Mouse (Mus musculus): ENCODE measurements at regions not wholly inside any gene's neighbourhood (a gene's known extent, or its start where the extent isn't known, plus 50 kb on each side); places are given as distances from the start of the nearest gene placed in this dataset.

- H3K27me3 ChIP-seq (ENCODE audit: control insufficient read depth, insufficient read depth, low read length), result no peaks in the 10 kb centered on the region
- no peak overlapping the region for H3K27ac ChIP-seq (ENCODE audit: insufficient read depth, low read length)
- 45% methylated on average over 3 of the region's 3 CpGs for WGBS
- H3K4me3 ChIP-seq (replicated peaks; ENCODE audit: insufficient read depth, low read depth, low read length), result no peak overlapping the region
- TF ChIP-seq POLR2A (IDR thresholded peaks at IDR 0.05; ENCODE audit: borderline replicate concordance, insufficient read depth, low read length) (no peak), CTCF (IDR thresholded peaks at IDR 0.05; ENCODE audit: borderline replicate concordance, insufficient read depth, low read depth, low read length) (no peak)
- DNase-seq, result no peak
- H3K4me1 ChIP-seq (ENCODE audit: control insufficient read depth, insufficient read depth, low read length), result no peaks in the 10 kb centered on the region
Measured at GRCm38 (mm10) chr14:54061570-54061969, 192.3 kb downstream of the Dad1 start.

- no peaks in the 10 kb centered on the region for H3K27me3 ChIP-seq (ENCODE audit: control insufficient read depth, insufficient read depth, low read length)
- H3K27ac ChIP-seq (ENCODE audit: insufficient read depth, low read length), result no peak overlapping the region
- peak; percentile 49 to 59 for DNase-seq
- TF ChIP-seq POLR2A (IDR thresholded peaks at IDR 0.05; ENCODE audit: borderline replicate concordance, insufficient read depth, low read length), result no peak
- TF ChIP-seq CTCF (IDR thresholded peaks at IDR 0.05; ENCODE audit: borderline replicate concordance, insufficient read depth, low read depth, low read length), result peak; percentile 69; the same call in 1 of the 2 replicates
- H3K4me3 ChIP-seq (replicated peaks; ENCODE audit: insufficient read depth, low read depth, low read length), result no peak overlapping the region
- no peaks in the 10 kb centered on the region for H3K4me1 ChIP-seq (ENCODE audit: control insufficient read depth, insufficient read depth, low read length)
- 10% methylated on average over 4 of the region's 4 CpGs for WGBS
Measured at GRCm38 (mm10) chr14:54059776-54060175, 194.1 kb downstream of the Dad1 start.

GRCm38 (mm10) chr14:54059096-54059495, 194.8 kb downstream of the Dad1 start:
- H3K4me1 ChIP-seq (ENCODE audit: control insufficient read depth, insufficient read depth, low read length), result no peaks in the 10 kb centered on the region
- DNase-seq, result no peak
- no peak overlapping the region for H3K4me3 ChIP-seq (replicated peaks; ENCODE audit: insufficient read depth, low read depth, low read length)
- no peak overlapping the region for H3K27ac ChIP-seq (ENCODE audit: insufficient read depth, low read length)
- 86% methylated on average over 6 of the region's 6 CpGs for WGBS
- H3K27me3 ChIP-seq (ENCODE audit: control insufficient read depth, insufficient read depth, low read length), result no peaks in the 10 kb centered on the region
- TF ChIP-seq CTCF (IDR thresholded peaks at IDR 0.05; ENCODE audit: borderline replicate concordance, insufficient read depth, low read depth, low read length) (no peak), POLR2A (IDR thresholded peaks at IDR 0.05; ENCODE audit: borderline replicate concordance, insufficient read depth, low read length) (no peak)

GRCm38 (mm10) chr14:54056691-54057090, 197.2 kb downstream of the Dad1 start:
- no peak for DNase-seq
- Histone ChIP-seq H3K4me3 (replicated peaks; ENCODE audit: insufficient read depth, low read depth, low read length) (no peak overlapping the region), H3K27me3 (ENCODE audit: control insufficient read depth, insufficient read depth, low read length) (no peaks in the 10 kb centered on the region), H3K4me1 (ENCODE audit: control insufficient read depth, insufficient read depth, low read length) (no peaks in the 10 kb centered on the region), H3K27ac (ENCODE audit: insufficient read depth, low read length) (no peak overlapping the region)
- WGBS, result 88% methylated on average over 7 of the region's 7 CpGs
- TF ChIP-seq POLR2A (IDR thresholded peaks at IDR 0.05; ENCODE audit: borderline replicate concordance, insufficient read depth, low read length) (no peak), CTCF (IDR thresholded peaks at IDR 0.05; ENCODE audit: borderline replicate concordance, insufficient read depth, low read depth, low read length) (no peak)

GRCm38 (mm10) chr14:54055390-54055789, 198.5 kb downstream of the Dad1 start:
- no peak overlapping the region for H3K4me3 ChIP-seq (replicated peaks; ENCODE audit: insufficient read depth, low read depth, low read length)
- 18% methylated on average over 6 of the region's 6 CpGs for WGBS
- H3K27ac ChIP-seq (ENCODE audit: insufficient read depth, low read length), result no peak overlapping the region
- no peaks in the 10 kb centered on the region for H3K27me3 ChIP-seq (ENCODE audit: control insufficient read depth, insufficient read depth, low read length)
- no peaks in the 10 kb centered on the region for H3K4me1 ChIP-seq (ENCODE audit: control insufficient read depth, insufficient read depth, low read length)
- TF ChIP-seq POLR2A (IDR thresholded peaks at IDR 0.05; ENCODE audit: borderline replicate concordance, insufficient read depth, low read length) (no peak), CTCF (IDR thresholded peaks at IDR 0.05; ENCODE audit: borderline replicate concordance, insufficient read depth, low read depth, low read length) (no peak)
- DNase-seq, result no peak

GRCm38 (mm10) chr14:54042286-54042685, 211.6 kb downstream of the Dad1 start:
- Histone ChIP-seq H3K4me1 (ENCODE audit: control insufficient read depth, insufficient read depth, low read length) (no peaks in the 10 kb centered on the region), H3K4me3 (replicated peaks; ENCODE audit: insufficient read depth, low read depth, low read length) (no peak overlapping the region), H3K27me3 (ENCODE audit: control insufficient read depth, insufficient read depth, low read length) (no peaks in the 10 kb centered on the region), H3K27ac (ENCODE audit: insufficient read depth, low read length) (no peak overlapping the region)
- no peak for DNase-seq
- TF ChIP-seq CTCF (IDR thresholded peaks at IDR 0.05; ENCODE audit: borderline replicate concordance, insufficient read depth, low read depth, low read length) (no peak), POLR2A (IDR thresholded peaks at IDR 0.05; ENCODE audit: borderline replicate concordance, insufficient read depth, low read length) (no peak)
- 86% methylated on average over 2 of the region's 2 CpGs for WGBS

- H3K27ac ChIP-seq (ENCODE audit: insufficient read depth, low read length), result no peak overlapping the region
- no peaks in the 10 kb centered on the region for H3K4me1 ChIP-seq (ENCODE audit: control insufficient read depth, insufficient read depth, low read length)
- no peak for TF ChIP-seq POLR2A (IDR thresholded peaks at IDR 0.05; ENCODE audit: borderline replicate concordance, insufficient read depth, low read length)
- no peak for TF ChIP-seq CTCF (IDR thresholded peaks at IDR 0.05; ENCODE audit: borderline replicate concordance, insufficient read depth, low read depth, low read length)
- DNase-seq, result no peak
- H3K27me3 ChIP-seq (ENCODE audit: control insufficient read depth, insufficient read depth, low read length), result no peaks in the 10 kb centered on the region
- 93% methylated on average over 2 of the region's 2 CpGs for WGBS
- H3K4me3 ChIP-seq (replicated peaks; ENCODE audit: insufficient read depth, low read depth, low read length), result no peak overlapping the region
Measured at GRCm38 (mm10) chr14:54040644-54041043, 213.3 kb downstream of the Dad1 start.

- peak in 1 of 2 experiments; percentile 8 for DNase-seq
- no peak for TF ChIP-seq CTCF (IDR thresholded peaks at IDR 0.05; ENCODE audit: borderline replicate concordance, insufficient read depth, low read depth, low read length)
- no peak for TF ChIP-seq POLR2A (IDR thresholded peaks at IDR 0.05; ENCODE audit: borderline replicate concordance, insufficient read depth, low read length)
- Histone ChIP-seq H3K27me3 (ENCODE audit: control insufficient read depth, insufficient read depth, low read length) (no peaks in the 10 kb centered on the region), H3K27ac (ENCODE audit: insufficient read depth, low read length) (no peak overlapping the region), H3K4me3 (replicated peaks; ENCODE audit: insufficient read depth, low read depth, low read length) (no peak overlapping the region), H3K4me1 (ENCODE audit: control insufficient read depth, insufficient read depth, low read length) (no peaks in the 10 kb centered on the region)
- WGBS, result 46% methylated on average over 2 of the region's 2 CpGs
Measured at GRCm38 (mm10) chr14:54034516-54034915, 219.4 kb downstream of the Dad1 start.

All from cerebellum, adult 2 months (tissue).